Mouse (Mus musculus) lung, adult 2 months (tissue): Measurements from ENCODE around the gene Tmpo.

Source experiments
- CTCF ChIP-seq: fragments of 200-500 bp; IDR thresholded peaks from 2 replicates; pipeline ENCODE4 v1.5.1; 2011; ENCODE audit warnings: mild to moderate bottlenecking, low read length, control low read depth; ENCODE audit not compliant: insufficient read depth
- POLR2A ChIP-seq: fragments of 200-500 bp; IDR thresholded peaks from 2 replicates; pipeline ENCODE4 v1.6.1; 2011; ENCODE audit warnings: low read depth, mild to moderate bottlenecking, control low read depth, low read length, borderline replicate concordance; ENCODE audit errors: extremely low read depth

DNA sequence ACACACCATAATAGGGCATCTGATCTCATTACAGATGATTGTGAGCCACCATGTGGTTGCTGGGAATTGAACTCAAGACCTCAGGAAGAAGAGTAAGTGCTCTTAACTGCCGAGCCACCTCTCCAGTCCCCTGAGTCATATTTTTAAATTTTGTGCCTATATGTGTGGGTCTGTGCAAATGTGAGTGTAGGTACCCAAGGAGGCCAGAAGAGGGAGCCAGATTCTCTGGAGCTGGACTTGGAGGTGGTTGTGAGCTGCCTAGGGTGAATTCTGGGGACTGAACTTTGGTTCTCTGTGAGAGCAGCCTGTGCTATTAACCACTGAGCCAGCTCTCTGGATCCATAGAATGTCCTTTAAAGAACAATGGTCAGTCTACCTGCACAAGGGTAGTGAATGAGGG is 15.7 kb upstream of the Tmpo start:
- TF ChIP-seq POLR2A (no peak), CTCF (no peak)
